Mouse (Mus musculus) left cerebral cortex, adult 8-10 months (tissue): ENCODE data around the gene Fzd10. TPM values are rescaled to one million over a fixed set of nuclear protein-coding genes. Genes with fewer than 3 reads are reported as not detected.
A peak's percentile ranks its signal among the peaks of the same experiment; 100 is the strongest.

Source experiments
- DNase-seq, 2 experiments: peaks; one replicate each; pipeline ENCODE4 v3.0.0; 2022; ENCODE audit warnings: low spot score in 2 of 2
- total RNA-seq, 4 experiments: library from RNA; stranded (reverse); gene quantifications; 2 replicates each; pipeline ENCODE4 v1.2.4; 2022

Gene Fzd10
- total RNA-seq = 1 to 10 TPM; 1.9 to 2.6 (median 1.9) TPM

DNA sequence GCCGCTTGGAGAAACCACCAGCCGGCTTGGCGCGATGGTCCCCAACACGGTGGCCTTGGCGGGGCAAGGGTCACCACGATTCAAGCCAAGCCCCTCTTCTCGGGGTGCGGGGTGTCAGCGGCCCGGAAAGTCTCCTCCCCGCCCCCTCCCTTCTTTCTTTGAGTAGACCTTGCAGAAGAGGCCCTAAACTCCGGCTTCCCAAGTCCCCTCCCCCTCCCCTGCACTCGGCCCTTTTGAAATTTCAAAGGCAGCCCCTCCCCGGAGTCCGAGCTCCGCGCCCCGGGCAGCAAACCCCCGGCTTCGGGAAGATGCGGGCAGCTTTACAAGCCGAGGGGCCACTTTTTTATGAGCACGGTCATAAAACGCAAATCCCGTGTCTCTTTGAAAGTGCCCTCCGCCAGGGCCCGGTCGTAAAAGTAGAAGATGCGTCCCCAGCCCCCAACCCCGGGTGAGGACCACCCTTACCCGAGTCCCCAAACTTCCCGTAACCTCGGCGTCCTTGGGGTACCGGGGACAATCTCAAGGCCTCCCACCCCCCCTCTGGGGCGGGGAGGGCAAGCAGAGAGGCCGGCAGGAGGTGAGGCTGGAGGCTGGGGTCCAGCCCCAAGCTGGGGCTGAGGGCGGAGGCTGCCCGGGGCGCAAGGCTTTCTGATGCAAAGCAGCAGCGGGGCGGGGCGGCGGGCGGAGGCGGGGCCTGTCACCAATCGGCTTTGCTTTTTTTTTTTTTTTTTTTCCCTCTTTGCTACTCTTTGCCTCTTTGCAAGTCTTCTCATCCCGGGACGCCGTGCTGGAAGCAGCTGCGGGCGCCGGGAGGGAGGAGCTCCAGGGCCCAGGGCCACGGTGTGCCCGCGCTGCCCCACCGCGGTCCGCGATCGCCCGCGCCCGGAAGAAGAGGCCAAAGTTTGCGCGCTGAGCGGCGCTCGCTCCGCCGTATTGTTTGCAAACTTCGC lies at the start of gene Fzd10:
Gene Fzd10 (plus strand): TSS at position 773 of the 950 bp plus-strand sequence.
- no peak for DNase-seq

GRCm38 (mm10) chr5:128551448-128551847 lies 49.2 kb upstream of the Fzd10 start:
- DNase-seq = no peak

DNA sequence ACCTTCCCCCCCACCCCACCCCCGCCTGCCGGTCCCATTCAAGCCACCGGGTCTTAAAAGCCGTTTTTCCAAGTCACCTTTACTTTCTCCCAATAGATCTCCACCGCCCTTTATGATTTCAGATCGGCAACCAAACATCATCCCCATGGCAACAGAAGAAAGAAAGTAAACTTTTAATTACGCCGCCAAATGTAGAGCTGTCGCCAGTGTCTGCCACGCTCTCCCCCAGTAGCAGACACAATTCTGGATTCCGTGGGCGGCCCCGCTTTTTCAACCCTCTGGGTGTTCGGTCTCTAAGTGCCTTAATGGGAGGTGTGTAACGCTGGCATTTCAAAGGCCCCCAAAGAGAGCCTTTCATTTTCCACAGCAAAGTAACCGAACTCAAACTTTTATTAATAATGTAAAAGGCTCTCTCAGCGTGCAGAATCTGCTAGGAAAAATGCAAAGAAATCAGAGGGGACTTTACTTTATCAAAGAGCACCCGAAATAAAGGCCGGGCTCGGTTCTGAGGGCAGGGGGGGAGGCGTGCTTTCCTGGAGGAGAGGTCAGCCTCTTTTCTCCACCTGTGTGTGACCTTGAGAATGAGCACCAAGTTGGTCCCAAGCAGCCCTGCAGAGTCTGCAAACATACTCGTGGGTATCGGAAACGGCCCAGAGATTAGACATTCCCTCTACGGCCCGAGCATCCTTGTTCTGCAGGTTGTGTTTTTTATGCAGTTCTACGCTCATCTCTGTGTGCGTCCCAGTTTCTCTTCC lies 48.3 kb upstream of the Fzd10 start:
- DNase-seq = peak in 1 of 2 experiments; percentile 24

GRCm38 (mm10) chr5:128558126-128558525 lies 42.5 kb upstream of the Fzd10 start:
- no peak for DNase-seq

DNA sequence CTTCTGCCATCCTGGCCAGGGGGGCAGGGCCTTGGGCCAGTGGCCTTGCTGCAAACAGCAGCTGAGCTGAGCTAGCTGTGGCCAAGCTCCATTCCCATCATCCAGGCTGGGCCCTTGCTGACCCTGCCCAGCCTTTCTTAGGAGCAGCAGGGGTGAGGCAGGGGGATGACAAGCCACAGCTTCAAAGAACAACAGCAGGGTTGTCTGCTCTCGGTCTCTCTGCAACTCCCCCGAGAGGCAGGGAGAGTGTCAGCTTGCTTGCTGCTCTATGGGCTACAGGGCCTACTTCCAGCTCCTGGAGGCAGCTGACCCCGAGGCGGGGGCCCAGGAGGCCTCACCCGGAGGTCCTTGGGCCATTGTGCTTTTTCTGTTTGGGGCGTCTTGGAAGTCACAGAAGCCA lies 33.3 kb upstream of the Fzd10 start:
- DNase-seq = no peak

- no peak for DNase-seq
Measured at GRCm38 (mm10) chr5:128568970-128569369, 31.7 kb upstream of the Fzd10 start.

DNA sequence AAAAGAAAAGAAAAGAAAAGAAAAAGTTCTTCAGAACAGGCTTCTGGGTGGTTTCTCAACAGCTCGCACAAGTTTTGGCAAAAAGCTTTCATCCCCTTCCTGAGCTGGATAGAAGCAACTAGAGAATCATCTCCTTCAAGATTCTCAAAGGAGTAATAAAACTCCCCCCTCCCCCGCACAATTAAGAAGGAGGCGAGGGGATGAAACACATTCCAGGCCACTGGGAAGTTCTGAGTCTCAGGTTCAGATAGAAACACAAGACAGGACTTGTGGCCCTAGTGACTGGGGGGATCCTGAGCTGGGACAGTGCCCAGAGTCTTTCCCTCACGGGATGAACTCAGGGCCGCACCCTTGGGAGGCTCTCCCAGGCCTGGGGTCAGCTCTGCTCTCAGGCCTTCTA lies 30.6 kb upstream of the Fzd10 start:
- no peak for DNase-seq

GRCm38 (mm10) chr5:128570848-128571247 lies 29.8 kb upstream of the Fzd10 start:
- DNase-seq = no peak

DNA sequence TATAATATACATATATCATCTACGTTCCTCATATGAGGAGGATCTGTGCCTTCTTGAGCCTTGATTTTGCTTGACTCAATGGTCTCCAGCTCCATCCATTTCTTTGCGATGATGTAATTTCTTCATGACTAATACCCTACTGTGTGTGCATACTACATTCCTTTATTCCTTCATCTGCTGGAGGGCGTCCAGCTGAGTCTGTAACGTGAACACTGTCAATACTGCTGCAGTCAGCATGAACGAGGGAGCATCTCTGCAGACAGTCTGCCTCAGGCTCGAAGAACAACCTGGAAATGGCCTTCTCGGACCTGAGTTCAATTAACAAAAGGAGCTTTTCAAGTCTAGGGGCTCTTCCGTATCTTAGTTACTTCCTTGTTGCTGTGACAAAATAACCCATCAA lies 28.9 kb upstream of the Fzd10 start:
- DNase-seq = no peak

DNA sequence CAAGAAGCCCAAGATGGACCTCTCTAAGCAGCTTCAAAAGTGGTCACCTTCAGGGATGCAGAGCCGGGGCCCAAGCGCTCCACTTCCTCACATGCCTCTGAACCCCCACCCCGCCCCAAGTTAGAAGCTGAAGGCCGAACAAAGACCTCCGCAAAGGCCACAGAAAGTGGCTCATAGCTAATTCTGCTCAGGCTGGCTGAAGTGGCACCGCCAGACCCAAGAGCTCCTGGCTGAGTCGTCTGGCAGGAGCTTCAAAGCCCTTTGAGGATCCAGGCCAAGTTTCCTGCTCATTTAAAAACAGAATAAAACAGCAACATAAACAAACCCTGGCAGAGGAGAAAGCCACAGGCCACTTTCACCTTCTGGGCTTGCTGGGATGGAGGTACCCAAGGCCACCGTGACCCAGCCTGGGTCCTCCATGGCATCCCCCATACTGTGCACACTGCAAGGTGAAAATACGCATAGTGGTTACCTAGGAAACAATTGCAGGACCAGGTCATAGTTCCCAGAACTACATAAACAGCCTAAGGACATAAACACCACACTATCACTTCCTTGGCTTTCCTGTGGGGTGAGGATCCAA lies 24.6 kb upstream of the Fzd10 start:
- DNase-seq = peak in 1 of 2 experiments; percentile 46

GRCm38 (mm10) chr5:128579047-128579650 lies 21.5 kb upstream of the Fzd10 start:
- DNase-seq = no peak

GRCm38 (mm10) chr5:128580931-128581330 lies 19.7 kb upstream of the Fzd10 start:
- no peak for DNase-seq

DNA sequence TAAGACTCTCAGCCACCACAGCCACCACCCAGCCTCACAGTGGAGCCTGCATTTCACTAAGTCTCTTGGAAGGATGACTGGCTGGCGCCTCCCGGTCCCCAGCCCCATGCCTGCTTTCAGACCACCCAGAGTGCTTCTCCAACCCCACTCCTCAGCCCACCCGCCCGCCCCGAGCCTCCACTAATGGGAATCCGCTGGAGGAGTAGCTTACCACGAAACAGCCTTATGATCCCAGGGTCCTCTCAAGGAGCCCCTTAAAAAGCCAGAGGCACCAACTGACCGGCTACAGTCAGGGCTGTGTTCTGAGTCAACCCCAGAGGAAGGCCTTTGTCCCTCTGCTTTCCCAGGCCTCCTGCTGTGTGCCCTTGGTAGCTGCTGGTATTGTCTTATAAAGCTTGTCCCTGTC lies 19.1 kb upstream of the Fzd10 start:
- DNase-seq = no peak

GRCm38 (mm10) chr5:128589231-128589630 lies 11.4 kb upstream of the Fzd10 start:
- no peak for DNase-seq

GRCm38 (mm10) chr5:128593446-128593845 lies 7.2 kb upstream of the Fzd10 start:
- no peak for DNase-seq

DNA sequence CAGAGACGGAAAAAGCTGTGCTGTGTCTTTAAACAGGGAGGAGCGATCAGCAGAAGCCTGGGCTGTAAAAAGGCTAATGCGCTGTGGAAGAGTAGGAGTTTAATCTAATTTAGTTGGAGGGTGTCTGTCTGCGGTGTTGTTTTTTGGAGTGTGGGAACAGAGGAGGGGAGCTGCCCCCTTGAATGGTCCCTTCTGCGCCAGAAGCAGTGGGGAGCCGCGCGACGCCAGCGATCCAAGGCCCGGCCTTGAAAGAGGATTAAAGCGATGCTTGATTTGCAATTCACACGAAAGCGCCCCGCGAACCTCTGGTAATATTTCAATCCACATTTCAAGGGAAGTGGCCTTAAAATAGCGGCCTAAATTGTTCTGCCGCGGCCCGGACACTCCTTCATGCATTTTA lies 3.8 kb upstream of the Fzd10 start:
- DNase-seq = no peak

- no peak for DNase-seq
Measured at GRCm38 (mm10) chr5:128597381-128597780, 3.3 kb upstream of the Fzd10 start.

DNA sequence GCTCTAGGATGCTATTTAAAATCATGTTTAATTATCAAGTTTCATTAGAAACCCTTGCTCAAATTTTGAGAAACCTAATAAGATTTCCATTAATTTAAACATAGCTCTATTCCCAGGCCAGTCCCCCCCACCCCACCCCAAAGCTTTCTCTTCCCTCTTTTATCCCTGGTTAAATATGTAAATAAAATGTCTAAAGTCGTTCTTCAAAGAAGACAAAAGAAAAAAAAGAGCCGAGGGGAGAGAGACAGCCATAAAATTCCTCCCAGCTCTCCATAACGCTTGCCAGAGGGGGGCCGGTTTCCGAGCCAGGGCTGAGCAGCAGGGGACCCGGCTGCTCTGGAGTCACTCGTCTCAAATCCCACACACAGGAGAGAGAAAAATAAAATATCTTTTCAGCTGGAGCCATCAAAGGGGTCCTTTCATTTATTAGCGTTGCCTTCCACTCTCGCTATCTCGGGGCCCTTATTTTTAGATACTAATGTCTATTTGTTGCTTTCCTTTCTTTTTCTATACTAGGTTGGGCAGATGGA lies 2.4 kb upstream of the Fzd10 start:
- no peak for DNase-seq

- DNase-seq = no peak
Measured at GRCm38 (mm10) chr5:128598760-128599364, 1.8 kb upstream of the Fzd10 start.

- DNase-seq = no peak
Measured at GRCm38 (mm10) chr5:128599365-128600071, 1.1 kb upstream of the Fzd10 start.
